Mouse (Mus musculus) embryonic fibroblast, embryonic 13.5 days (primary cell): Measurements from ENCODE around the gene Supt20. TPM values are rescaled to one million over a fixed set of nuclear protein-coding genes. Genes with fewer than 3 reads are reported as not detected.
"Not testable (repeated sequence)": the region's sequence is repeated elsewhere in the genome, so short reads cannot be mapped to it uniquely, and the experiment has no call there.

Experiments
- H3K27ac ChIP-seq: 2 replicates; pipeline ENCODE4 v1.5.1; 2012; ENCODE audit warnings: low read length, control low read depth, inconsistent platforms; ENCODE audit not compliant: insufficient read depth
- H3K4me1 ChIP-seq: 2 replicates; pipeline ENCODE4 v1.6.1; 2011; ENCODE audit warnings: low read length; ENCODE audit not compliant: control insufficient read depth, insufficient read depth
- H3K4me3 ChIP-seq: 2 replicates; pipeline ENCODE4 v1.5.1; 2011; ENCODE audit warnings: mild to moderate bottlenecking, control low read depth, low read length; ENCODE audit not compliant: insufficient read depth
- CTCF ChIP-seq: IDR thresholded peaks from 2 replicates; pipeline ENCODE4 v1.5.1; 2011; ENCODE audit warnings: mild to moderate bottlenecking, control low read depth, low read length, moderate library complexity, borderline replicate concordance; ENCODE audit not compliant: insufficient read depth
- POLR2A ChIP-seq: IDR thresholded peaks from 2 replicates; pipeline ENCODE4 v1.6.1; 2011; ENCODE audit warnings: low read depth, mild to moderate bottlenecking, control low read depth, low read length, moderate library complexity
- polyA plus RNA-seq: library from polyadenylated mRNA; stranded (reverse); fragments of >200 nt; gene quantifications from 2 replicates; pipeline ENCODE4 v1.2.4, GENCODE M21; 2011; ENCODE audit warnings: low read depth; ENCODE audit not compliant: missing spikeins, insufficient read length

Gene Supt20
- polyA plus RNA-seq, 1 experiment, result 121 TPM

GRCm38 (mm10) chr3:54693056-54693415 is 429 bp downstream of the Supt20 start:
- TF ChIP-seq POLR2A (no peak; the same call in 1 of the 2 replicates), CTCF (no peak)
- Histone ChIP-seq H3K27ac (peak overlapping the region; percentile 38), H3K4me1 (peaks cover 2% of the 10 kb centered on the region; the same call in 1 of the 2 replicates), H3K4me3 (peak overlapping the region; percentile 98)

DNA sequence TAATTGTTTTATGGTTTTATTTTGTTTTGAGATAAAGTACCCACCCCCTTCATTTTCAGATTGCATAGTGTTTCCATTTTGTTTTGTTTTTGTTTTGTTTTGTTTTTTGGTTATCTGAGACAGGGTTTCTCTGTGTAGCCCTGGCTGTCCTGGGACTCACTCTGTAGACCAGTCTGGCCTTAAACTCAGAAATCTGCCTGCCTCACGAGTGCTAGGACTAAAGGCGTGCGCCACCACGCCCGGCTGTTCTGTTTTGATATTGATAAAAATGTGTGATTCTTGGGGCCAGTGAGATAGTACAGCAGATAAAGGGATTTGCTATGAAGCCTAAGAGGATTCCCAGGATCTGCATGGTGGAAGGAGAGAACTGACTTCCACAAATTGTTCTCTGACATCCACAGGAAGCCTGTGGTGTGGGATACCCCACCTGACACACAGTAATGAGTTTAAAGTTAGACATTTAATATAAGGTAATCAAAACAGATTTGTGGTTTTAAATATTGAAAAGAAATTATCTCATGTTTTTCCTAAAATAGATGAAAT is 7.2 kb downstream of the Supt20 start:
- no peak for TF ChIP-seq POLR2A
- no peak for TF ChIP-seq CTCF
- Histone ChIP-seq H3K4me1 (no peaks in the 10 kb centered on the region), H3K27ac (no peak overlapping the region), H3K4me3 (no peak overlapping the region)

- not testable (repeated sequence) for H3K27ac ChIP-seq, H3K4me3 ChIP-seq, H3K4me1 ChIP-seq
Measured at GRCm38 (mm10) chr3:54704106-54704505, 11.5 kb downstream of the Supt20 start.

- Histone ChIP-seq H3K4me3 (no peak overlapping the region), H3K27ac (no peak overlapping the region), H3K4me1 (no peaks in the 10 kb centered on the region)
- no peak for TF ChIP-seq POLR2A
- TF ChIP-seq CTCF, result no peak
Measured at GRCm38 (mm10) chr3:54708972-54709371, 16.4 kb downstream of the Supt20 start.

DNA sequence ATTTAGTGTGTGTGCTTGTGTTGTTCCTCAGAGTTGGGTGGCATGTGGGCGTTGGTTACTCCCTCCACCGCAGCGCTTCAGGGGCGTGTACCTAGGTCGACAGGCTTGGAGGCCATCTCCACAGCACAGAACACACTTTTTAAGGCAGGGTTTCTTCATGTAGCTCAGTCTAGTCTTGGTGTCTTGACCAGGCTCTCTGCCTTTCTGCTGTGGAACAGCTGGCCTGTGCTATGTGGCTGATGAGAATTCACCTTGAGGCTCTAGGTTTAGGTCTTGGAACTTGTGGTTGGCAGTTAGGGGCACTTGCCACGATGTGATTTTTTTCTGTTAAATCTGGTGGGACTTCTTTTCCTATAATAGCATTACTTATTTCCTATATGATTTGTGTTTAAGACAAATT is 21.6 kb downstream of the Supt20 start, which contains the start of gene Gm21958:
Gene Gm21958 (minus strand): TSS at position 101 of the 400 bp plus-strand sequence.
- peaks cover 3% of the 10 kb centered on the region; the same call in 1 of the 2 replicates for H3K4me1 ChIP-seq
- no peak within 1 kb of the TSS for H3K4me3 ChIP-seq
- no peak for TF ChIP-seq CTCF
- TF ChIP-seq POLR2A, result no peak
- H3K27ac ChIP-seq, result peak within 1 kb of the TSS; percentile 71

GRCm38 (mm10) chr3:54715461-54715860 is 22.9 kb downstream of the Supt20 start:
- no peak overlapping the region for H3K4me3 ChIP-seq
- TF ChIP-seq POLR2A, result no peak
- TF ChIP-seq CTCF, result no peak
- peak overlapping the region; percentile 71 for H3K27ac ChIP-seq
- H3K4me1 ChIP-seq, result peaks cover 3% of the 10 kb centered on the region; the same call in 1 of the 2 replicates

DNA sequence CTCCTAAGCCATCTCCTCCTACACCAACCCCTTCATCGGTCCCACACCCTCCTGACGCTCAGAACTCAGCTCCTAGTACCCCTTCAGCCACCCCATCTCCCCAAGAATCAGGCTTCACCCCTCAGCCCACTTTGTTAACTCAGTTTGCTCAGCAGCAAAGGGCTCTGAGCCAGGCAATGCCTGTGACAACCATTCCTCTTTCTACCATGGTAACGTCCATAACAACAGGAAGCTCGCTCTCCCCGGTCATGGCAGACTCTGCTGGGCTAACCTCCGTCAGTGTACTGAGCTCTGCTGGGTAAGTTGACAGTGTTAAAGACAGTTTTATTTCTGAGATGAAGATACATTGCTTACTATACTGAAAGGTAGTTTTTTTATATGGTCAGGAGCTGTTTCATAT is 24.7 kb downstream of the Supt20 start:
- H3K4me3 ChIP-seq, result no peak overlapping the region
- peaks cover 3% of the 10 kb centered on the region; the same call in 1 of the 2 replicates for H3K4me1 ChIP-seq
- no peak overlapping the region for H3K27ac ChIP-seq
- no peak for TF ChIP-seq CTCF
- TF ChIP-seq POLR2A, result no peak

- peaks cover 3% of the 10 kb centered on the region; the same call in 1 of the 2 replicates for H3K4me1 ChIP-seq
- no peak for TF ChIP-seq CTCF
- TF ChIP-seq POLR2A, result no peak
- H3K4me3 ChIP-seq, result no peak overlapping the region
- no peak overlapping the region for H3K27ac ChIP-seq
Measured at GRCm38 (mm10) chr3:54718947-54719346, 26.3 kb downstream of the Supt20 start.

- no peak for TF ChIP-seq POLR2A
- no peak for TF ChIP-seq CTCF
- Histone ChIP-seq H3K27ac (no peak overlapping the region), H3K4me1 (no peaks in the 10 kb centered on the region), H3K4me3 (no peak overlapping the region)
Measured at GRCm38 (mm10) chr3:54723741-54724500, 31.3 kb downstream of the Supt20 start.

GRCm38 (mm10) chr3:54725344-54725743 is 32.7 kb downstream of the Supt20 start:
- H3K4me3 ChIP-seq, result no peak overlapping the region
- no peak overlapping the region for H3K27ac ChIP-seq
- H3K4me1 ChIP-seq, result no peaks in the 10 kb centered on the region
- no peak for TF ChIP-seq CTCF
- TF ChIP-seq POLR2A, result no peak
